Mouse (Mus musculus): ENCODE data around the gene Fermt3. TPM values are rescaled to one million over a fixed set of nuclear protein-coding genes. Genes with fewer than 3 reads are reported as not detected.

Gene Fermt3
- polyA plus RNA-seq, 1 experiment, result 41.6 TPM

DNA sequence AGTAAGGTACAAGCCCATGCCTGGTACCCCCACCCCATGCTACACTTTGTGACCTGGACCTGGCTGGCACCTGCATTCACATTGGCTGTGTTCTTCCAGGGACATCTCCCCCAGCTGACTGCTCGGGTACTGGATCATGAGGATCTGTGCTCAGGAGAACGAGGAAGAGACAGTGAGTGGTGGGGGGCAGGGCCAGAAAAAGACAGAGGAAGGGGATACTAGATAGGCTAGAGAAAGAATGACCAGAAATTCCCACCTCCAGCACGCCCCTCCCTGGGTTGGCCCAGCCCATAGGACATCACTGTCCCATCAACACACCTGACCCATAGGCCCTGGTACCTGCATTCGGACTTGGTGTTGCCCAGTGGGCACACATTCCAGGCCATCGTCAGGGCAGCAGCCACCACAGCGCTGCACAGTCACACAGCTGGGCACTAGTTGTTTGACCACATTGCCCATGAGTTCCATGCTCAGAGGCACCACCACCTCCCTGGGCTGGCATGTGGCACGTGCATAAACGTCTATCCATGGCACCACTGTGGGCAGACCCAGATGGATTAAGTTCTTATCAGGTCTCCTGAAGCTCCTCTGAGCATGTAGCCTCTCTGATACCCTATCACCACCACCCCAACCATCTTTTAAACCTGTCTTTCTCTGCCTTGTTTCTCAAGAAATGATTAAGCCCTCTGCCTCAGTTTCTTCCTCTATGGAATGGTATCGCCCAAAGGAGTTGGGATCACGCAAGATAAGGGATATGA, 33.1 kb downstream of the Fermt3 start:
- Histone ChIP-seq H3K4me1 (ENCODE audit: control insufficient read depth, insufficient read depth, low read length) (peaks cover 9% of the 10 kb centered on the region), H3K4me3 (replicated peaks; ENCODE audit: extremely low read depth, low read depth, low read length) (no peak overlapping the region)
- no peak for TF ChIP-seq POLR2A (IDR thresholded peaks at IDR 0.05; ENCODE audit: borderline replicate concordance, extremely low read depth, low read depth, low read length)
- DNase-seq, result no peak
- 82% methylated on average over 10 of the region's 10 CpGs for WGBS

DNA sequence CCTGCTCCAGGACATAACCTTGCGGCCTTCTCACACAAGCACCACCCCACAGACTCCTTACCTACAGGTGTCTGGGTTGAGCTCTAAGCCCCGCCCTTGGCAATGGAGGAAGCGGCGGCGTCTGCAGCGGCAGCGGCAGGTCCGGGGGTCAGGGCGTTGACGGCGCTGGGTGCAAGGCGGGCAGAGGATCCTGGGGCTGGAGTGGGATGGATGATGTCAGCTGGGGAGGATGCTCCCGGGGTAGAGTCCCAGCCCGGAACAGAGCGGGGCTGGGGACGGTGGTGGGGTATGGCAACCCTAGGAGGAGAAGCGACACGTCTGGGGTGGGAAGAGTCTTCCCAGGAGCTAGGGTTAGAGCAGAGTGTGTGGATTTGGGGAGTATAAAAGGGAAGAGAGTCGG, 34.0 kb downstream of the Fermt3 start:
- no peak for TF ChIP-seq POLR2A (IDR thresholded peaks at IDR 0.05; ENCODE audit: borderline replicate concordance, extremely low read depth, low read depth, low read length)
- no peak for TF ChIP-seq CTCF (IDR thresholded peaks at IDR 0.05; ENCODE audit: insufficient read depth, low read length)
- 88% methylated on average over 19 of the region's 19 CpGs for WGBS
- Histone ChIP-seq H3K4me1 (ENCODE audit: control insufficient read depth, insufficient read depth, low read length) (peaks cover 9% of the 10 kb centered on the region), H3K4me3 (replicated peaks; ENCODE audit: extremely low read depth, low read depth, low read length) (no peak overlapping the region)
- DNase-seq, result no peak

GRCm38 (mm10) chr19:6983621-6984020, 35.6 kb downstream of the Fermt3 start:
- peaks cover 12% of the 10 kb centered on the region for H3K4me1 ChIP-seq (ENCODE audit: control insufficient read depth, insufficient read depth, low read length)
- 95% methylated on average over 5 of the region's 5 CpGs for WGBS
- no peak overlapping the region for H3K4me3 ChIP-seq (replicated peaks; ENCODE audit: extremely low read depth, low read depth, low read length)
- TF ChIP-seq CTCF (IDR thresholded peaks at IDR 0.05; ENCODE audit: insufficient read depth, low read length) (no peak), POLR2A (IDR thresholded peaks at IDR 0.05; ENCODE audit: borderline replicate concordance, extremely low read depth, low read depth, low read length) (no peak)
- no peak for DNase-seq

- Histone ChIP-seq H3K4me1 (ENCODE audit: control insufficient read depth, insufficient read depth, low read length) (peaks cover 5% of the 10 kb centered on the region), H3K4me3 (replicated peaks; ENCODE audit: extremely low read depth, low read depth, low read length) (no peak overlapping the region)
- WGBS, result 87% methylated on average over 4 of the region's 4 CpGs
- DNase-seq, result no peak
- no peak for TF ChIP-seq CTCF (IDR thresholded peaks at IDR 0.05; ENCODE audit: insufficient read depth, low read length)
Observed at GRCm38 (mm10) chr19:6981465-6981864, 37.8 kb downstream of the Fermt3 start.

DNA sequence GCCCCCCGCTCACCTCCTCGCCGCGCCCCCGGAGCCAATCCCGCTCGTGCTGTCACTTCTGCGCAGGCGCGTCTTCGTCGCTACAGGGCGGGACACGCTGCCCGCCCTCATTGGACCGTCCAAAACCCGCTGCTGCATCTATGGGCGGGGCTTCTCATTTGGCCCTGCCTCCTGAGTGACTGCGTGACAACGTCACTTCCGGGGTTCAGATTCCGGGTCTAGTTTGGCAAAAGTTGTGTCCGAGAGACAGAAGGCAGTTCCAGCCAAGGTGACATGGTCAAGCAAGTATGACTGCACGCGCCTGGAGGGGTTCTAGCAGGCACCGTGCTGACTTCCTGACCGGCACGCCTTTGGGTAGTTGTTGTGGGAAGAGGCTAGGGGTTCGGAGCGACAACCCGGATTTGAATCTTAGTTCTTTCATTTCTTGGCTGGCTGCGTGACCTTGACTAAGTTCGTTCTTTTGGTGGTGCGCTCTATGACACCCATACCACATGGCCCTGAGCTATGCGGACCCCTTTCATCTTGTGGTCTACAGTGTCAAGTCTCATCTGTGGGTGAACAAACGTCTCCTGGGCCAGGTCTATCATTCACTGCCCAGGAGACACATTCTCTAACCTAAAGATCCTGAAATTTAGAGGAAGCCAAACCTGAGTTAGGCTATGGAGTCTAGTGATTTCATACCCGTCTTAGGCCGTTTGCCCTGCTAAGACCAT, 38.7 kb downstream of the Fermt3 start, which contains the start of gene Fkbp2:
Gene Fkbp2, minus strand, starts transcription at position 121 of the 713 bp plus-strand sequence.
- WGBS, result 1% methylated on average over 38 of the region's 38 CpGs
- peaks cover 14% of the 10 kb centered on the region for H3K4me1 ChIP-seq (ENCODE audit: control insufficient read depth, insufficient read depth, low read length)
- no peak for TF ChIP-seq CTCF (IDR thresholded peaks at IDR 0.05; ENCODE audit: insufficient read depth, low read length)
- TF ChIP-seq POLR2A (IDR thresholded peaks at IDR 0.05; ENCODE audit: borderline replicate concordance, extremely low read depth, low read depth, low read length), result peak; percentile 98
- peak; percentile 99 for DNase-seq
- peak within 1 kb of the TSS; percentile 83 for H3K4me3 ChIP-seq (replicated peaks; ENCODE audit: extremely low read depth, low read depth, low read length)

DNA sequence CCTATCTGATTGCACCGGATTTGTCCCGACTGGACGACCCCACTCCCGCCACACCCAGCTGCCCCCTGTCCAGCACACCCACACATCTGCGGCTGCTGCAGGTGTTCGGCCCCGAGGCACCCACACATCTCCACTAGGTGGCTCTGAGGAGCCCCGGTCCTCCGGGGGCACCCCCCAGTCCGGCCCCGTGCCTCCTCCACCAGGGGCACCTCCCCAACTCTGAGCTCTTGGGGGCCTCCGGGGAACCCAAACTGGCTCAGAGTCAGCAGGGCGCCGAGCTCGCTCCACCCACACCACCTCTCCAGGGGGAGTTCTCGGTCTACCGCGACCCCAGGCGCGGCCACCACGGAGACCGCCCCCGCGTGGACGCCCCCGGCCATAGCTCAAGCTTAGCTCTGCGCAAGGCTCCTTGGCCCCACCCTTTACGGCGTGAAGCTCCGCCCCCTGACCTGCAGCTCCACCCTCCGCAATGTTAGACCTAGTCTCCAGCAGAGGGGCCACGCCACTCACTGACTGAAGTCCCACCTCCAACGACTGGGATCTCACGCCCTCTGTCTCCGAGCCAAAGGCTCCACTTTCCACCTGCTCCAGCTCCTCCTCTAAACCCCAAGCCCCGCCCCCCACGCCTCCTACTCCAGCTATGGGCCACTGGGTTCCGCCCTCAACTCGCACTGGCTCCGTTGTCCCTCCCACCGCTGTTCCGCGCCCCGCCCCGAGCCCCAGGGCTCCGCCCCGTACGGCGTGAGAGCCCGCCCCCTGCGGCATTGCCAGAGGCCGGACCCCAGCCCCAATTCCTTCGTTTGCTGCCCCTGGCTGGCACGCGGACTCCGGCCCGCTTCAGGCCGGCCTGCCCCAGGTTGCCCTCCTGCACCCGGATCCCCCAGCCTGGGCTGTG, 39.5 kb downstream of the Fermt3 start:
- peaks cover 15% of the 10 kb centered on the region for H3K4me1 ChIP-seq (ENCODE audit: control insufficient read depth, insufficient read depth, low read length)
- under 1% methylated on average over 58 of the region's 59 CpGs for WGBS
- peak; percentile 31; the same call in 1 of the 2 replicates for TF ChIP-seq CTCF (IDR thresholded peaks at IDR 0.05; ENCODE audit: insufficient read depth, low read length)
- TF ChIP-seq POLR2A (IDR thresholded peaks at IDR 0.05; ENCODE audit: borderline replicate concordance, extremely low read depth, low read depth, low read length), result peak; percentile 57; the same call in 1 of the 2 replicates
- peak overlapping the region; percentile 80 for H3K4me3 ChIP-seq (replicated peaks; ENCODE audit: extremely low read depth, low read depth, low read length)
- peak; percentile 99 for DNase-seq

DNA sequence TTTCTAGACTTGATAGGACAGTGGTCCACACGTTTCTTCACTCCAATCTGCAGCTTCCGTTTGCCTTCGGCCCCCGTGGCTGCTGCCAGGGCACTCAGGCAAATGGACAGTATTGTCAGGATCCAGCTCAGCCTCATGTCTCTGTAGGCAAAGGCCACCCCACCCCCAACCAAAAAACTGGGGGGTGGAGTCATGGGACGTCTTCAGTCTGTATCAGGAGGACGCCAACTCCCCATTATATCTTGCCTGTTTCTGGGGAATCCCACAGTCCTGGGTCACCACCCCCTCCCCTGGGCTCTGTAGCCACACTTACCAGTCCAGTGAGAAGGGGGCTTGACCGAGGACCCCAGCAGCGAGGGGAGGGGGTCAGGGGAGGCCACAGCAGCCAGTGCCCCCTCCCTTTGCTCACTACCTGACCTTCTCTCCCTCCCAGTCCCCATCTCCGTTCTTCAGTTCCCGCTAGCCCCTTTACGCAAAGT, 40.2 kb downstream of the Fermt3 start:
- H3K4me1 ChIP-seq (ENCODE audit: control insufficient read depth, insufficient read depth, low read length), result peaks cover 15% of the 10 kb centered on the region
- TF ChIP-seq CTCF (IDR thresholded peaks at IDR 0.05; ENCODE audit: insufficient read depth, low read length) (no peak), POLR2A (IDR thresholded peaks at IDR 0.05; ENCODE audit: borderline replicate concordance, extremely low read depth, low read depth, low read length) (no peak)
- peak overlapping the region; percentile 80 for H3K4me3 ChIP-seq (replicated peaks; ENCODE audit: extremely low read depth, low read depth, low read length)
- no peak for DNase-seq
- WGBS, result 13% methylated on average over 11 of the region's 11 CpGs

- Histone ChIP-seq H3K4me3 (replicated peaks; ENCODE audit: extremely low read depth, low read depth, low read length) (no peak overlapping the region), H3K4me1 (ENCODE audit: control insufficient read depth, insufficient read depth, low read length) (peaks cover 15% of the 10 kb centered on the region)
- TF ChIP-seq POLR2A (IDR thresholded peaks at IDR 0.05; ENCODE audit: borderline replicate concordance, extremely low read depth, low read depth, low read length), result no peak
- no peak for DNase-seq
- WGBS, result 54% methylated on average over 3 of the region's 3 CpGs
Observed at GRCm38 (mm10) chr19:6978639-6978974, 40.7 kb downstream of the Fermt3 start.
